16 mouse cellular contexts compared by ENCODE assay signal in genomic region chr16:37856327-37856726, GRCm38 (mm10). TPM values are rescaled to one million over a fixed set of nuclear protein-coding genes. Genes with fewer than 3 reads are reported as not detected.
DNase-seq lines count a peak whose midpoint lies in the region; ATAC-seq and TF ChIP-seq lines count a peak whose summit lies in the region.
"Had no signal": no experiment of that assay in that cellular context is flagged by ENCODE, and none has a peak within 500 bp of the region (broad histone marks: within the 10 kb centered on the region; RNA-seq: fewer than 3 reads in every experiment).

No protein-coding gene starts in this region.

- H3K9me3 ChIP-seq in liver, embryonic 11.5 days (ENCODE audit: control insufficient read depth, low read length), result no peaks in the 10 kb centered on the region
- H3K9me3 ChIP-seq: embryonic facial prominence, embryonic 13.5 days; forebrain, embryonic 10.5 days; intestine, embryonic 15.5 days; limb, embryonic 13.5 days had no signal

- no peaks in the 10 kb centered on the region for H3K27me3 ChIP-seq in liver, adult 2 months (ENCODE audit: control insufficient read depth, insufficient read depth, low read length)
- no peaks in the 10 kb centered on the region for H3K27me3 ChIP-seq in liver, embryonic 11.5 days (replicated peaks; ENCODE audit: control insufficient read depth, insufficient read depth, low read length)
- H3K27me3 ChIP-seq: embryonic facial prominence, embryonic 13.5 days; intestine, embryonic 15.5 days; limb, embryonic 13.5 days had no signal

- peaks cover 25% of the 10 kb centered on the region for H3K4me1 ChIP-seq in liver, adult 2 months (ENCODE audit: control insufficient read depth, insufficient read depth, low read length)
- H3K4me1 ChIP-seq in liver, embryonic 11.5 days (replicated peaks; ENCODE audit: control insufficient read depth, insufficient read depth, low read length), result peaks cover 3% of the 10 kb centered on the region; the same call in 1 of the 2 replicates
- H3K4me1 ChIP-seq: intestine, embryonic 15.5 days had no signal

- ATAC-seq in liver, embryonic 11.5 days (replicated peaks; ENCODE audit: low FRiP score), result 0 out of 2 replicates have a peak, but pooled peaks have one; percentile 41
- ATAC-seq: intestine, embryonic 15.5 days had no signal

- TF ChIP-seq POLR2A in liver, adult 2 months (IDR thresholded peaks at IDR 0.05; ENCODE audit: extremely low read depth, insufficient read depth, low read length), result no peak

- peak; percentile 13 to 19 for DNase-seq in cerebellum, postnatal 36 days
- no peak for DNase-seq in cerebellum, postnatal 4 days (ENCODE audit: low spot score in 2 of 2)
- peak; percentile 99 for DNase-seq in liver, adult 2 months (ENCODE audit: extremely low read depth, low read depth, low spot score)
- no peak for DNase-seq in liver
- no peak for DNase-seq in liver, embryonic 11.5 days (ENCODE audit: low spot score)
- DNase-seq in left cerebral cortex, postnatal 36 days (ENCODE audit: low spot score in 2 of 2), result no peak
- DNase-seq in thymus, postnatal 0 days (ENCODE audit: low spot score), result no peak
- no peak for DNase-seq in layer of hippocampus, postnatal 14 days (ENCODE audit: low spot score in 2 of 2)
- DNase-seq: heart, postnatal 14 days; right cerebral cortex, adult 18-20 months had no signal

- no peak overlapping the region for H3K4me3 ChIP-seq in liver, adult 2 months (ENCODE audit: insufficient read depth, low read depth, low read length)
- no peak overlapping the region for H3K4me3 ChIP-seq in liver, embryonic 11.5 days (ENCODE audit: low read depth, low read length)
- H3K4me3 ChIP-seq: embryonic facial prominence, embryonic 13.5 days; forebrain, embryonic 10.5 days; intestine, embryonic 15.5 days; limb, embryonic 13.5 days; myocyte had no signal

- 0 out of 2 replicates have a peak, but pooled peaks cover 4% of the 10 kb centered on the region for H3K79me2 ChIP-seq in liver, adult 2 months (ENCODE audit: control insufficient read depth, insufficient read depth, low read length)

- WGBS in liver, adult 2 months, result 28% methylated on average over 3 of the region's 3 CpGs
- whole genome bisulfite sequencing in liver, embryonic 11.5 days, result 52% methylated on average over 3 of the region's 3 CpGs

- H3K27ac ChIP-seq in liver, adult 2 months (replicated peaks; ENCODE audit: insufficient read depth, low read depth, low read length), result peak overlapping the region; percentile 86
- H3K27ac ChIP-seq in liver, embryonic 11.5 days (ENCODE audit: low read depth, low read length), result no peak overlapping the region
- H3K27ac ChIP-seq: embryonic facial prominence, embryonic 13.5 days; forebrain, embryonic 10.5 days; intestine, embryonic 15.5 days; limb, embryonic 13.5 days had no signal

- intact Hi-C loops in left cerebral cortex, postnatal 36 days (cut with DNase I), result no loop called here

- H3K4me2 ChIP-seq in liver, embryonic 11.5 days, result no peak overlapping the region
- H3K4me2 ChIP-seq: embryonic facial prominence, embryonic 13.5 days; intestine, embryonic 15.5 days; limb, embryonic 13.5 days; midbrain, embryonic 11.5 days had no signal

- TF ChIP-seq CTCF in liver, adult 2 months (IDR thresholded peaks at IDR 0.05; ENCODE audit: low read depth, low read length), result no peak

- H3K36me3 ChIP-seq in liver, adult 2 months (ENCODE audit: control insufficient read depth, insufficient read depth, low read length), result no peaks in the 10 kb centered on the region
- no peaks in the 10 kb centered on the region for H3K36me3 ChIP-seq in liver, embryonic 11.5 days (ENCODE audit: control insufficient read depth, insufficient read depth, low read length)
- H3K36me3 ChIP-seq: embryonic facial prominence, embryonic 13.5 days; forebrain, embryonic 10.5 days; intestine, embryonic 15.5 days; limb, embryonic 13.5 days had no signal

- H3K9ac ChIP-seq in liver, adult 2 months (ENCODE audit: low read depth, low read length), result peak overlapping the region; percentile 12; the same call in 1 of the 2 replicates
- no peak overlapping the region for H3K9ac ChIP-seq in liver, embryonic 11.5 days (ENCODE audit: low read depth, low read length)
- H3K9ac ChIP-seq: embryonic facial prominence, embryonic 13.5 days; intestine, embryonic 15.5 days; limb, embryonic 13.5 days had no signal

RNA-seq across cellular contexts. Expression of gene Gm36028, which starts 4.6 kb away (rescaled TPM):
- total RNA-seq in liver, adult 2 months (2014; rRNA removed), result 2.1 and 3.2 TPM in 2 replicates
- polyA plus RNA-seq in liver, adult 2 months (2012; rRNA removed), result 5.3 and 8.9 TPM in 2 replicates
- polyA plus RNA-seq in liver, embryonic 11.5 days (2014; fragmentation: Nextera tagmentation; extraction: Ambion mirVana), result 0.36 TPM in 1 of 2 replicates, not detected in the other
- total RNA-seq in left cerebral cortex, postnatal 36 days (2021), result not detected
- polyA plus RNA-seq in thymus, postnatal 0 days (2015; fragmentation: Nextera tagmentation; extraction: Ambion mirVana), result 0.12 and 0.17 TPM in 2 replicates
- total RNA-seq in layer of hippocampus, postnatal 14 days (2021), result under 1 TPM in 1 of 2 experiments, not detected in 1; 0.45 TPM

RNA-seq across cellular contexts. Expression of gene Lrrc58, which starts 11.9 kb away (rescaled TPM):
- total RNA-seq in liver, adult 2 months (2014; rRNA removed), result 29.2 and 42.6 TPM in 2 replicates
- polyA plus RNA-seq in liver, adult 2 months (2012; rRNA removed), result 9.9 and 10.5 TPM in 2 replicates
- 35.9 and 36.2 TPM in 2 replicates for polyA plus RNA-seq in liver, embryonic 11.5 days (2014; fragmentation: Nextera tagmentation; extraction: Ambion mirVana)
- total RNA-seq in left cerebral cortex, postnatal 36 days (2021), result 100 to 1,000 TPM in 1 of 2 experiments, 10 to 100 TPM in 1; 97.3 to 105 TPM
- polyA plus RNA-seq in thymus, postnatal 0 days (2015; fragmentation: Nextera tagmentation; extraction: Ambion mirVana), result 31.2 and 34.6 TPM in 2 replicates
- total RNA-seq in layer of hippocampus, postnatal 14 days (2021), result 100 to 1,000 TPM; 123 to 140 TPM

RNA-seq across cellular contexts. Expression of gene Gpr156, which starts 60.0 kb away (rescaled TPM):
- total RNA-seq in liver, adult 2 months (2014; rRNA removed), result not detected in 2 replicates
- not detected in 2 replicates for polyA plus RNA-seq in liver, adult 2 months (2012; rRNA removed)
- 0.08 TPM in 1 of 2 replicates, not detected in the other for polyA plus RNA-seq in liver, embryonic 11.5 days (2014; fragmentation: Nextera tagmentation; extraction: Ambion mirVana)
- total RNA-seq in left cerebral cortex, postnatal 36 days (2021), result under 1 TPM; 0.39 to 0.54 TPM
- 0.13 and 0.23 TPM in 2 replicates for polyA plus RNA-seq in thymus, postnatal 0 days (2015; fragmentation: Nextera tagmentation; extraction: Ambion mirVana)
- total RNA-seq in layer of hippocampus, postnatal 14 days (2021), result 1 to 10 TPM; 1.1 to 1.2 TPM

Comparison
In these comparisons a context has a peak if more than half of its experiments do, and no peak if none do; other contexts are left out.
1. DNase-seq: peak in cerebellum, postnatal 36 days (2 of 2) and liver, adult 2 months (single experiment); none in cerebellum, postnatal 4 days (0 of 2), liver (single experiment), liver, embryonic 11.5 days (single experiment), left cerebral cortex, postnatal 36 days (0 of 2), thymus, postnatal 0 days (single experiment) and layer of hippocampus, postnatal 14 days (0 of 2).